Mouse (Mus musculus) kidney, adult 2 months (tissue): ENCODE measurements around the gene Lcn11. TPM values are rescaled to one million over a fixed set of nuclear protein-coding genes. Genes with fewer than 3 reads are reported as not detected.

ENCODE experiments used
- DNase-seq: peaks from one replicate; pipeline ENCODE4 v3.0.0; 2021
- H3K27ac ChIP-seq: fragments of 200-500 bp; 2 replicates; pipeline ENCODE4 v1.5.1; 2012; ENCODE audit warnings: low read depth, low read length, control low read depth, inconsistent platforms; ENCODE audit not compliant: insufficient read depth
- H3K27me3 ChIP-seq: fragments of 200-500 bp; replicated peaks from 2 replicates; pipeline ENCODE4 v1.6.1; 2012; ENCODE audit warnings: mild to moderate bottlenecking, moderate library complexity, low read length, inconsistent platforms; ENCODE audit not compliant: control insufficient read depth, insufficient read depth
- H3K36me3 ChIP-seq: fragments of 200-500 bp; 2 replicates; pipeline ENCODE4 v1.6.1; 2012; ENCODE audit warnings: mild to moderate bottlenecking, moderate library complexity, low read length, inconsistent platforms; ENCODE audit not compliant: control insufficient read depth, insufficient read depth
- H3K4me1 ChIP-seq: fragments of 200-500 bp; 2 replicates; pipeline ENCODE4 v1.6.1; 2011; ENCODE audit warnings: low read length; ENCODE audit not compliant: control insufficient read depth, insufficient read depth
- H3K4me3 ChIP-seq: fragments of 200-500 bp; 2 replicates; pipeline ENCODE4 v1.5.1; 2011; ENCODE audit warnings: mild to moderate bottlenecking, low read depth, low read length, control low read depth; ENCODE audit not compliant: insufficient read depth
- CTCF ChIP-seq: fragments of 200-500 bp; conservative IDR thresholded peaks from 2 replicates; pipeline ENCODE4 v1.5.1; 2011; ENCODE audit warnings: low read depth, mild to moderate bottlenecking, control low read depth, low read length, moderate library complexity, mixed read lengths; ENCODE audit not compliant: insufficient read depth, insufficient read length
- POLR2A ChIP-seq: fragments of 200-500 bp; IDR thresholded peaks from one replicate; pipeline ENCODE4 v1.6.1; 2011; ENCODE audit warnings: low read depth, low read length, control low read depth
- WGBS: fragments of 180-500 bp; shearing (Covaris S2); methylation state at CpG from one replicate; pipeline ENCODE4 v1.1.7; 2018; 5-methylcytosine and 5-hydroxymethylcytosine counted together
- polyA plus RNA-seq: library from polyadenylated mRNA; depleted of rRNA; stranded (reverse); fragments of >200 nt; gene quantifications from 2 replicates; pipeline ENCODE4 v1.2.3, GENCODE M21; 2012

Gene Lcn11
- polyA plus RNA-seq, 1 experiment, result not detected

GRCm38 (mm10) chr2:25767764-25768163, 9.1 kb upstream of the Lcn11 start:
- H3K4me3 ChIP-seq, result no peak overlapping the region
- H3K36me3 ChIP-seq, result no peaks in the 10 kb centered on the region
- 86% methylated on average over 4 of the region's 4 CpGs for WGBS
- no peaks in the 10 kb centered on the region for H3K27me3 ChIP-seq
- H3K27ac ChIP-seq, result no peak overlapping the region
- no peak for TF ChIP-seq POLR2A
- no peak for TF ChIP-seq CTCF
- DNase-seq, result no peak
- H3K4me1 ChIP-seq, result no peaks in the 10 kb centered on the region

GRCm38 (mm10) chr2:25773507-25773906, 3.3 kb upstream of the Lcn11 start:
- Histone ChIP-seq H3K27me3 (no peaks in the 10 kb centered on the region), H3K27ac (no peak overlapping the region), H3K4me1 (no peaks in the 10 kb centered on the region), H3K36me3 (no peaks in the 10 kb centered on the region), H3K4me3 (no peak overlapping the region)
- WGBS, result 93% methylated on average over 2 of the region's 2 CpGs
- DNase-seq, result no peak
- TF ChIP-seq POLR2A (no peak), CTCF (no peak)

GRCm38 (mm10) chr2:25774640-25775039, 2.2 kb upstream of the Lcn11 start:
- no peak for TF ChIP-seq POLR2A
- no peak for TF ChIP-seq CTCF
- WGBS, result 83% methylated on average over 2 of the region's 2 CpGs
- Histone ChIP-seq H3K27me3 (no peaks in the 10 kb centered on the region), H3K4me1 (no peaks in the 10 kb centered on the region), H3K4me3 (no peak overlapping the region), H3K27ac (no peak overlapping the region), H3K36me3 (no peaks in the 10 kb centered on the region)
- DNase-seq, result no peak

GRCm38 (mm10) chr2:25775991-25776390, 826 bp upstream of the Lcn11 start:
- TF ChIP-seq CTCF, result no peak
- H3K4me1 ChIP-seq, result no peaks in the 10 kb centered on the region
- no peaks in the 10 kb centered on the region for H3K36me3 ChIP-seq
- 46% methylated on average over 3 of the region's 3 CpGs for WGBS
- H3K27ac ChIP-seq, result no peak overlapping the region
- no peak overlapping the region for H3K4me3 ChIP-seq
- peak; percentile 51 for DNase-seq
- H3K27me3 ChIP-seq, result no peaks in the 10 kb centered on the region

GRCm38 (mm10) chr2:25779076-25779475, 2.3 kb downstream of the Lcn11 start:
- Histone ChIP-seq H3K27me3 (no peaks in the 10 kb centered on the region), H3K36me3 (no peaks in the 10 kb centered on the region), H3K4me1 (no peaks in the 10 kb centered on the region), H3K4me3 (no peak overlapping the region), H3K27ac (no peak overlapping the region)
- DNase-seq, result no peak
- 85% methylated on average over 9 of the region's 9 CpGs for WGBS
- TF ChIP-seq POLR2A (no peak), CTCF (no peak)

GRCm38 (mm10) chr2:25780921-25781320, 4.1 kb downstream of the Lcn11 start:
- Histone ChIP-seq H3K27ac (no peak overlapping the region), H3K27me3 (no peaks in the 10 kb centered on the region), H3K36me3 (no peaks in the 10 kb centered on the region), H3K4me3 (no peak overlapping the region), H3K4me1 (no peaks in the 10 kb centered on the region)
- no peak for DNase-seq
- TF ChIP-seq POLR2A (no peak), CTCF (no peak)
- WGBS, result 52% methylated on average over 4 of the region's 4 CpGs

- no peak for TF ChIP-seq CTCF
- TF ChIP-seq POLR2A, result no peak
- H3K36me3 ChIP-seq, result no peaks in the 10 kb centered on the region
- no peak within 1 kb of the TSS for H3K27ac ChIP-seq
- no peak within 1 kb of the TSS for H3K4me3 ChIP-seq
- WGBS, result 82% methylated on average over 3 of the region's 3 CpGs
- no peaks in the 10 kb centered on the region for H3K4me1 ChIP-seq
- DNase-seq, result no peak
- no peaks in the 10 kb centered on the region for H3K27me3 ChIP-seq
Observed at GRCm38 (mm10) chr2:25781957-25782356, 5.1 kb downstream of the Lcn11 start, which contains the start of gene Gm13539. Gene Gm13539 (plus strand): TSS chr2:25782257.

GRCm38 (mm10) chr2:25785573-25786322, 8.9 kb downstream of the Lcn11 start:
- no peak for DNase-seq
- WGBS, result 76% methylated on average over 5 of the region's 5 CpGs

More at GRCm38 (mm10) chr2:25785573-25786322, 8.9 kb downstream of the Lcn11 start:
- no peaks in the 10 kb centered on the region for H3K36me3 ChIP-seq
- no peak overlapping the region for H3K27ac ChIP-seq
- no peaks in the 10 kb centered on the region for H3K4me1 ChIP-seq
- no peaks in the 10 kb centered on the region for H3K27me3 ChIP-seq
- TF ChIP-seq CTCF, result no peak
- H3K4me3 ChIP-seq, result no peak overlapping the region
